Mouse (Mus musculus) T-helper 1 cell (primary cell): ENCODE measurements around the gene Fam126b.
"Not testable (repeated sequence)": the region's sequence is repeated elsewhere in the genome, so short reads cannot be mapped to it uniquely, and the experiment has no call there.

Experiments
- in situ Hi-C: fragments of 300-600 bp; cut with MboI, MseI; formaldehyde crosslinking; loops from one replicate; pipeline ENCODE4 v1.15.1; 2025; ENCODE audit warnings: high pct_unique_total_duplicates

Fam126b gene

GRCm38 (mm10) chr1:58586171-58586997 is at the start of gene Fam126b, which contains the start of gene Ndufb3:
TSS of gene Fam126b (minus strand) at chr1:58586323.
TSS of gene Ndufb3 (plus strand) at chr1:58586384.
- in situ Hi-C loops = no loop called here

- in situ Hi-C loops = not testable (repeated sequence)
These were observed 42.7 kb upstream of the Fam126b start for GRCm38 (mm10) chr1:58628847-58629246.

- in situ Hi-C loops = loop anchor here (5.0 kb wide), 1 partner anchor 50 kb away; no protein-coding TSS in a partner anchor
These were observed 36.0 kb upstream of the Fam126b start for GRCm38 (mm10) chr1:58621996-58622748.

- in situ Hi-C loops = loop anchor here (5.0 kb wide), 1 partner anchor 51 kb away; no protein-coding TSS in a partner anchor
These were observed 35.1 kb upstream of the Fam126b start for GRCm38 (mm10) chr1:58621251-58621650.

- in situ Hi-C loops = no loop called here
These were observed 32.6 kb upstream of the Fam126b start for GRCm38 (mm10) chr1:58618766-58619165.

GRCm38 (mm10) chr1:58617978-58618668 is 32.0 kb upstream of the Fam126b start:
- in situ Hi-C loops = no loop called here

- in situ Hi-C loops = no loop called here
These were observed 31.0 kb upstream of the Fam126b start for GRCm38 (mm10) chr1:58617076-58617475.

- in situ Hi-C loops = no loop called here
These were observed 30.1 kb upstream of the Fam126b start for GRCm38 (mm10) chr1:58616176-58616575.

GRCm38 (mm10) chr1:58615146-58615545 is 29.0 kb upstream of the Fam126b start:
- in situ Hi-C loops = no loop called here

- in situ Hi-C loops = no loop called here
These were observed 28.3 kb upstream of the Fam126b start for GRCm38 (mm10) chr1:58614424-58614823.

GRCm38 (mm10) chr1:58613786-58614185 is 27.7 kb upstream of the Fam126b start:
- in situ Hi-C loops = no loop called here

- in situ Hi-C loops = no loop called here
These were observed 24.5 kb upstream of the Fam126b start for GRCm38 (mm10) chr1:58610611-58611010.

- in situ Hi-C loops = no loop called here
These were observed 24.0 kb upstream of the Fam126b start for GRCm38 (mm10) chr1:58610166-58610565.

GRCm38 (mm10) chr1:58609591-58609990 is 23.5 kb upstream of the Fam126b start:
- in situ Hi-C loops = not testable (repeated sequence)

- in situ Hi-C loops = no loop called here
These were observed 17.6 kb upstream of the Fam126b start for GRCm38 (mm10) chr1:58603738-58604137.

GRCm38 (mm10) chr1:58602681-58603080 is 16.6 kb upstream of the Fam126b start:
- in situ Hi-C loops = no loop called here

GRCm38 (mm10) chr1:58587491-58587890 is 1.4 kb upstream of the Fam126b start:
- in situ Hi-C loops = no loop called here

GRCm38 (mm10) chr1:58585373-58586170 is 551 bp downstream of the Fam126b start:
- in situ Hi-C loops = no loop called here

- in situ Hi-C loops = no loop called here
These were observed 1.9 kb downstream of the Fam126b start for GRCm38 (mm10) chr1:58584271-58584670.

- in situ Hi-C loops = no loop called here
These were observed 3.5 kb downstream of the Fam126b start for GRCm38 (mm10) chr1:58582611-58583010.

GRCm38 (mm10) chr1:58579179-58579578 is 6.9 kb downstream of the Fam126b start:
- in situ Hi-C loops = no loop called here
